Mouse (Mus musculus) liver, adult 2 months (tissue): ENCODE data around the gene Iqgap3.

Experiments used
- CTCF ChIP-seq: fragments of 200-500 bp; IDR thresholded peaks from 2 replicates; pipeline ENCODE4 v1.5.1; 2011; ENCODE audit warnings: low read depth, low read length, control low read depth
- POLR2A ChIP-seq: fragments of 200-500 bp; IDR thresholded peaks from 2 replicates; pipeline ENCODE4 v1.6.1; 2011; ENCODE audit warnings: low read length, control low read depth; ENCODE audit not compliant: insufficient read depth; ENCODE audit errors: extremely low read depth

DNA sequence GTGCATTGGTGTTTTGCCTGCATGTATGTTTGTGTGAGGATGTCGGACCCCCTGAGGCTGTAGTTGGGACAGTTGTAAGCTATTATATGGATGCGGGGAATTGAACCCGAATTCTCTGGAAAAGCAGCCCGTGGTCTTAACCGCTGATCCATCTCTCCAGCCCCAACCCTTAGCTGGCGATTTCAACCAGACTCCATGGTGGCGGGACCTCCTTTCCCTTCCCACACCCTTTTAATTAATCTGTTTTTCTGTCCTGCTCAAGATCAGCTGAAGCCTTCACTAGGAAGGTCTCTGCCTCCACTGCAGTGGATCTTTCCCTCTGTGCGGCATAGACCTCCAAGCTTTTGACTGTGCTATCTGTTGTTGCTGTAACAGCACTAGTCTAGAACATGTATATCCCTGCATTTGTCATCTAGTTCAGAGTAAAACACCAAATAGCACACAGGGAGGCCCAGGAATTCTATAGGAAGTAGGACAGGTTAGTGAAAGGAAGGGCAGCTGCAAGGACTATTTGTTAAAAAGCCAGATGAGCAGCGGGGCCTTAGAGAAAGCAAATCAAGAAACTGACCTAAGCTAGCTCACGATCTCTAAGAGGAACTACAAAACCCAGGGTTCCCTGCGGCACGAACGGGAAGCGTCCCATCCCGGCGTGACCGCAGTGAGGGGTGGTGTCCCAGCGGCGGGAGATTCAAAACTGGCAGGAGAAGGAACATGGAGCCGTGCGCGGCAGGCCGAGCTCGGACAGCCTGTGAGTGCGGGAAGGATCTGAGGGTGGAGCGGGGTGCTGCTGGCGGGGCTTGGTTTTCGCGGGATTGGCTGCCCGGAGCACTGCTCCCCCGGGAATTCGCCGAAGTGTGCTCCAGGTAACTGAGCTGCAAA, at the start of gene Iqgap3:
- no peak for TF ChIP-seq POLR2A
- no peak for TF ChIP-seq CTCF
